Mouse (Mus musculus) neural tube, embryonic 13.5 days (tissue): Measurements from ENCODE around the gene Steap4. TPM values are rescaled to one million over a fixed set of nuclear protein-coding genes. Genes with fewer than 3 reads are reported as not detected.
"Not testable (repeated sequence)": the region's sequence is repeated elsewhere in the genome, so short reads cannot be mapped to it uniquely, and the experiment has no call there.

ENCODE experiments used
- ATAC-seq: fragments of 200-750 bp; cut with Nextera tagmentation; 2 replicates; pipeline ENCODE4 v1.8.0; 2017; ENCODE audit warnings: low read depth, mild to moderate bottlenecking, moderate TSS enrichment, moderate library complexity
- H3K27ac ChIP-seq: fragments of 300-500 bp; sonication (generic); replicated peaks from 2 replicates; pipeline ENCODE4 v1.5.1; 2015; ENCODE audit warnings: moderate library complexity, mild to moderate bottlenecking, inconsistent platforms
- H3K27me3 ChIP-seq: fragments of 300-500 bp; sonication (generic); 2 replicates; pipeline ENCODE4 v1.6.1; 2015; ENCODE audit warnings: mild to moderate bottlenecking, inconsistent platforms
- H3K36me3 ChIP-seq: fragments of 300-500 bp; sonication (generic); 2 replicates; pipeline ENCODE4 v1.6.1; 2015; ENCODE audit warnings: mild to moderate bottlenecking, inconsistent platforms
- H3K4me1 ChIP-seq: fragments of 300-500 bp; sonication (generic); replicated peaks from 2 replicates; pipeline ENCODE4 v1.6.1; 2015; ENCODE audit warnings: inconsistent platforms
- H3K4me2 ChIP-seq: fragments of 300-500 bp; sonication (generic); 2 replicates; pipeline ENCODE4 v1.6.1; 2015; ENCODE audit warnings: inconsistent platforms, mild to moderate bottlenecking, moderate library complexity
- H3K4me3 ChIP-seq: fragments of 300-500 bp; sonication (generic); 2 replicates; pipeline ENCODE4 v1.5.1; 2015; ENCODE audit warnings: mild to moderate bottlenecking, inconsistent platforms
- H3K9ac ChIP-seq: fragments of 300-500 bp; sonication (generic); 2 replicates; pipeline ENCODE4 v1.6.1; 2015; ENCODE audit warnings: moderate library complexity, mild to moderate bottlenecking, inconsistent platforms
- H3K9me3 ChIP-seq: fragments of 300-500 bp; sonication (generic); 2 replicates; pipeline ENCODE4 v1.6.1; 2016; ENCODE audit warnings: inconsistent platforms
- WGBS: fragments of 180-500 bp; shearing (Covaris S2); methylation state at CpG from one replicate; pipeline ENCODE4 v1.1.7; 2015; 5-methylcytosine and 5-hydroxymethylcytosine counted together
- polyA plus RNA-seq: library from polyadenylated mRNA; unstranded; fragments of >200 nt; fragmentation: Nextera tagmentation; extraction: Ambion mirVana; gene quantifications from 2 replicates; pipeline ENCODE4 v1.2.1, GENCODE M21; 2015

The Steap4 gene
- polyA plus RNA-seq, 1 experiment from 2014 or later, result 0.24 TPM

GRCm38 (mm10) chr5:7955371-7955966, 4.8 kb upstream of the Steap4 start:
- 78% methylated on average over 5 of the region's 5 CpGs for WGBS
- ATAC-seq, result no peak

GRCm38 (mm10) chr5:7958061-7958460, 2.2 kb upstream of the Steap4 start:
- Histone ChIP-seq H3K27me3 (no peaks in the 10 kb centered on the region), H3K27ac (no peak overlapping the region), H3K4me3 (no peak overlapping the region), H3K9ac (no peak overlapping the region), H3K4me1 (peaks cover 7% of the 10 kb centered on the region), H3K36me3 (no peaks in the 10 kb centered on the region), H3K4me2 (no peak overlapping the region), H3K9me3 (no peaks in the 10 kb centered on the region)
- ATAC-seq, result no peak
- WGBS, result 91% methylated on average over 4 of the region's 4 CpGs

More at GRCm38 (mm10) chr5:7955371-7955966, 4.8 kb upstream of the Steap4 start:
- H3K9me3 ChIP-seq, result no peaks in the 10 kb centered on the region
- H3K4me3 ChIP-seq, result no peak overlapping the region
- no peak overlapping the region for H3K9ac ChIP-seq
- H3K27me3 ChIP-seq, result no peaks in the 10 kb centered on the region
- peaks cover 6% of the 10 kb centered on the region for H3K4me1 ChIP-seq
- no peak overlapping the region for H3K27ac ChIP-seq
- no peaks in the 10 kb centered on the region for H3K36me3 ChIP-seq
- no peak overlapping the region for H3K4me2 ChIP-seq

- Histone ChIP-seq H3K4me1 (peaks cover 7% of the 10 kb centered on the region), H3K4me2 (no peak overlapping the region), H3K4me3 (no peak overlapping the region), H3K9me3 (no peaks in the 10 kb centered on the region), H3K27me3 (no peaks in the 10 kb centered on the region), H3K27ac (no peak overlapping the region), H3K9ac (no peak overlapping the region), H3K36me3 (no peaks in the 10 kb centered on the region)
- no peak for ATAC-seq
- WGBS, result 84% methylated on average over 6 of the region's 6 CpGs
Observed at GRCm38 (mm10) chr5:7959286-7959685, 971 bp upstream of the Steap4 start.

GRCm38 (mm10) chr5:7961113-7961512, 856 bp downstream of the Steap4 start:
- no peaks in the 10 kb centered on the region for H3K27me3 ChIP-seq
- H3K4me1 ChIP-seq, result peaks cover 7% of the 10 kb centered on the region
- no peaks in the 10 kb centered on the region for H3K36me3 ChIP-seq
- no peak overlapping the region for H3K27ac ChIP-seq
- H3K4me2 ChIP-seq, result no peak overlapping the region
- H3K9me3 ChIP-seq, result no peaks in the 10 kb centered on the region
- H3K4me3 ChIP-seq, result no peak overlapping the region
- no peak overlapping the region for H3K9ac ChIP-seq
- 88% methylated on average over 7 of the region's 7 CpGs for WGBS
- ATAC-seq, result no peak

GRCm38 (mm10) chr5:7965281-7965680, 5.0 kb downstream of the Steap4 start:
- Histone ChIP-seq H3K4me3 (no peak overlapping the region), H3K36me3 (no peaks in the 10 kb centered on the region), H3K27me3 (no peaks in the 10 kb centered on the region), H3K4me1 (peaks cover 3% of the 10 kb centered on the region), H3K4me2 (no peak overlapping the region), H3K27ac (no peak overlapping the region), H3K9me3 (no peaks in the 10 kb centered on the region), H3K9ac (no peak overlapping the region)
- WGBS, result 30% methylated on average over 3 of the region's 3 CpGs
- ATAC-seq, result no peak

- Histone ChIP-seq H3K36me3 (no peaks in the 10 kb centered on the region), H3K4me3 (no peak overlapping the region), H3K27ac (no peak overlapping the region), H3K9ac (no peak overlapping the region), H3K27me3 (no peaks in the 10 kb centered on the region), H3K9me3 (no peaks in the 10 kb centered on the region), H3K4me1 (no peaks in the 10 kb centered on the region), H3K4me2 (no peak overlapping the region)
- WGBS, result 78% methylated on average over 5 of the region's 5 CpGs
- ATAC-seq, result no peak
Observed at GRCm38 (mm10) chr5:7968152-7968551, 7.9 kb downstream of the Steap4 start.

- Histone ChIP-seq H3K27me3 (no peaks in the 10 kb centered on the region), H3K9ac (no peak overlapping the region), H3K4me1 (no peaks in the 10 kb centered on the region), H3K9me3 (no peaks in the 10 kb centered on the region), H3K4me3 (no peak overlapping the region), H3K27ac (no peak overlapping the region), H3K36me3 (no peaks in the 10 kb centered on the region), H3K4me2 (no peak overlapping the region)
- WGBS, result 79% methylated on average over 2 of the region's 2 CpGs
- no peak for ATAC-seq
Observed at GRCm38 (mm10) chr5:7972266-7972665, 12.0 kb downstream of the Steap4 start.

- Histone ChIP-seq H3K27ac (no peak overlapping the region), H3K4me3 (no peak overlapping the region), H3K4me1 (no peaks in the 10 kb centered on the region), H3K9me3 (no peaks in the 10 kb centered on the region), H3K27me3 (no peaks in the 10 kb centered on the region), H3K9ac (no peak overlapping the region), H3K4me2 (no peak overlapping the region), H3K36me3 (no peaks in the 10 kb centered on the region)
- WGBS, result 89% methylated on average over 11 of the region's 11 CpGs
- no peak for ATAC-seq
Observed at GRCm38 (mm10) chr5:7974522-7975197, 14.4 kb downstream of the Steap4 start.

GRCm38 (mm10) chr5:7980586-7980985, 20.3 kb downstream of the Steap4 start:
- Histone ChIP-seq H3K9me3 (no peaks in the 10 kb centered on the region), H3K27ac (no peak overlapping the region), H3K4me1 (no peaks in the 10 kb centered on the region), H3K4me2 (no peak overlapping the region), H3K36me3 (no peaks in the 10 kb centered on the region), H3K27me3 (no peaks in the 10 kb centered on the region), H3K9ac (no peak overlapping the region), H3K4me3 (no peak overlapping the region)
- 76% methylated on average over 5 of the region's 5 CpGs for WGBS
- ATAC-seq, result no peak

- Histone ChIP-seq H3K27ac (no peak overlapping the region), H3K9me3 (no peaks in the 10 kb centered on the region), H3K36me3 (no peaks in the 10 kb centered on the region), H3K4me2 (no peak overlapping the region), H3K27me3 (no peaks in the 10 kb centered on the region), H3K4me3 (no peak overlapping the region), H3K4me1 (no peaks in the 10 kb centered on the region), H3K9ac (no peak overlapping the region)
- ATAC-seq, result no peak
- 87% methylated on average over 1 of the region's 1 CpGs for WGBS
Observed at GRCm38 (mm10) chr5:7987962-7988361, 27.7 kb downstream of the Steap4 start.

GRCm38 (mm10) chr5:7988415-7988814, 28.2 kb downstream of the Steap4 start:
- no peak overlapping the region for H3K4me3 ChIP-seq
- no peak overlapping the region for H3K27ac ChIP-seq
- H3K4me2 ChIP-seq, result no peak overlapping the region
- 87% methylated on average over 4 of the region's 4 CpGs for WGBS
- H3K9ac ChIP-seq, result no peak overlapping the region
- H3K36me3 ChIP-seq, result no peaks in the 10 kb centered on the region
- H3K9me3 ChIP-seq, result no peaks in the 10 kb centered on the region
- no peaks in the 10 kb centered on the region for H3K4me1 ChIP-seq
- H3K27me3 ChIP-seq, result no peaks in the 10 kb centered on the region
- ATAC-seq, result no peak

GRCm38 (mm10) chr5:7991631-7992030, 31.4 kb downstream of the Steap4 start:
- not testable (repeated sequence) for H3K4me2 ChIP-seq, H3K27me3 ChIP-seq, H3K9ac ChIP-seq, H3K4me1 ChIP-seq, H3K4me3 ChIP-seq, H3K9me3 ChIP-seq, ATAC-seq, H3K36me3 ChIP-seq, H3K27ac ChIP-seq
- WGBS, result 82% methylated on average over 2 of the region's 2 CpGs

GRCm38 (mm10) chr5:7993766-7994165, 33.5 kb downstream of the Steap4 start:
- no peaks in the 10 kb centered on the region; the same call in 1 of the 2 replicates for H3K4me1 ChIP-seq
- ATAC-seq, result no peak
- no peaks in the 10 kb centered on the region for H3K9me3 ChIP-seq
- no peak overlapping the region for H3K9ac ChIP-seq
- H3K4me3 ChIP-seq, result no peak overlapping the region
- no peaks in the 10 kb centered on the region for H3K27me3 ChIP-seq
- WGBS, result 60% methylated on average over 5 of the region's 5 CpGs
- no peak overlapping the region for H3K4me2 ChIP-seq
- no peaks in the 10 kb centered on the region for H3K36me3 ChIP-seq
- H3K27ac ChIP-seq, result no peak overlapping the region
